Mouse (Mus musculus) hindlimb bud, embryonic 11.5 days (tissue): ENCODE measurements around the gene Ubac2.

Experiments used
- DNase-seq: peaks from one replicate; pipeline ENCODE4 v3.0.0-alpha.2; 2012; ENCODE audit warnings: low read depth, low spot score; ENCODE audit errors: extremely low spot score

The Ubac2 gene

DNA sequence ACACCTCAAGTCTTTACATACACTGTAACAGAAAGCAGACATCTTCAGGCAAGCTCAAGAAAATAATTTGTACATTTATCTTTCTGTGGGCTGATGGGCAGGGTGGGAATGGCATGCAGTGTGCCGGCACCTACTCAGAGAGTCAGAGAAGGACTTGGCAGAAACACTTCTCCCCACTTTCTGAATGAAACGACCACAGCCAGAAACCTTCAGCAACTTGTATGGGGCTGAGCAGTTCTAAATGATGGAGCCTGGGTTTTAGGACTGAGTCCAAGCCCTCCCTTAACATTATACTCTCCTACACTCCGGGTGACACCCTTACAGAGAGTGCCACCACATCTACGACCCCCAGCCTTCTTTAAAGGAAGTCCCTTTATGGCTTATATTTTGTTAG is 85.5 kb downstream of the Ubac2 start:
- DNase-seq, result no peak

DNA sequence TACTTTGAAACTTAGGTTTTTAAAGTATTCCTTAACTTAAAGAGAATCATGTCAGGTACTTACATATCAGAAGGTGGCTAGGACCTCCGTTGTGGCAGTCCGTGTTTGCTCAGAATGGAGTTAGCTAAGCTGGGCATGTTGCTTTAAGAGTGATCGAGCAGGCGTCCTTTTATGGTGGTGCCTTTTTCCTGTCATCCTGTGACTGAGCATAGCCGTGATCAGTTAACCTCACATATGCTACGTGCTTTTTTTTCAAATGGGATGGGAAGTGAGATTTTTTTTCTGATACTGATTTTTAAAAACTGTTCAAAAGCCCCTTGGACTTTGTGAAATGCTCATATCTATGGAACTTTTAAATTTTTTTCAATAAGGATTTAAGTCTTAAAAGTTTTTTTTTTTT is 86.6 kb downstream of the Ubac2 start, which contains the start of gene Gpr183:
Gene Gpr183, minus strand, starts transcription at position 206 of the 400 bp plus-strand sequence.
- no peak for DNase-seq

DNA sequence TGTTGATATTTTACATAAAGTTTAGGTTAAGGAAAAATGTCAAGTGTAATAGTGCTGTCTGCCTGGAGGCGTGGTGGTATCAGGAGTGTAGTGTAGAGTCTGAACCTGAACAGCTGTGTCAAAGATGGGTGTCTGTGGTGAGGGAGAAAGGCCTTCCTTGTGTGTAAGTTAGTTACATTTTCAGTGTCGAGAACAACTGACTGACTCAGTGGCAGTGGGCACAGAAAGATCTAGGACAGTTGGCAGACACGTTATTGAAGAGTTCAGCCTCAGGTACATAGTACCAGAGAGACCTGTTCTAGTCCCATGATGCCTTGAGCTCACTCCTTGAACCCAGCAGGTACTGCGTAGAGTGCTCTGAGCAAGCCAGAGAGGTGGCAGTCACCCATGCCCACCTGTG is 87.0 kb downstream of the Ubac2 start:
- DNase-seq, result no peak

DNA sequence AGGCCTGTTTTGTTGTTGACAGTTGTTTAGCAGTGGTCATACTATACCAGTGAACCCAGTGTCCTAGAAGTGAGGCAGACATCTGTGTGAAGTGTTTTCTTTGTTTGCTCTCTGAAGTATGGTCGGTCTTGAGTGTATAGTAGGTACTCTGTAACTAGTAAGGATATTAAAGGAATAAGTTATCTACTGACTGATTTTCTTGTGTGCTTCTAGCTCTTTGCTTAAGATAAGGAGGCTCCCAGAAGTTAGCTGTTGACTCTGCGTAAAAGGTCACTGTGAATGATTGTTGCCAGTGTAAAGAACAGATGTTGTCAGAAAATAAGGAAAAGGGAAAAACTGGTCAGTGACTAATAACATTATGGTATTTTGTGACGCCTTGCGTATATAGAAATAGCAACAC is 88.7 kb downstream of the Ubac2 start:
- no peak for DNase-seq

DNA sequence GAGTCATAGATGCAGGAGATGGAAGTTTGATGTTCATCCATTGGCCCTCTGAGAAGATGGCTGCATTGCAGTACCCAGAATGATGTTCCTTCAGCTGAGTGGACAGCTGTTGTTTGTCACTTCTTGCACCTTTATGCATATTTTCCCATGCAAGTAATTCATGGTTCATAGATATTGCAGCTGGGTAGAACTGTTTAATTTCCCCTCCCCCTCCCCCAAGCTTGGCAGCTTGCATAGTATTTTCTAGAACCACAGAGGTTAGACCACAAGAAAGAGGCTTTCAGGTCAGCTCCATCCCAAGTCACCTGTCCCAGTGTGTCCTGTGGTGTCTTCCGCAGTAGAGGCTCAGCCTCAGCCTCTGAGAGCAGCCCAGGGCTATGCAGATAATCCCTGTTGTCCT is 92.0 kb downstream of the Ubac2 start:
- DNase-seq, result no peak

DNA sequence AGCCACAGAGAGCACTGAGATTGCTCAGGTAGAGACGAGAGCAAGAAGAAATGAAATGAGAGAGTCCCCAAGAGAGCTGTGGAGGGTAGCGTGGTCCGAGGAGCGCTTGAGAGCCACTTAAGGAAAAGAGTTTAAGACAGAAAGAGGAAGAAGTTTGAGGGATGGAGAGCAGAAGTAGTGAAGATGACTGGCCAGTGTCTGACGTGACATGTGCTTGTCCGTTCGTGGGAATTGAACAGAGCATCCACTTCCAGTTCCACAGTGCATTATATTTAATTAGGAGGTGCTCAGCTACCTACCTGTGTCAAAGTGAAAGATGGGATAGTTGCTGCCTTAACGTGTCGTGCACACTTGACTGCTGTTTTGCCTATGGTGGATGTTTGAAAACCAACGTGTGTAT is 94.7 kb downstream of the Ubac2 start:
- DNase-seq, result no peak

DNA sequence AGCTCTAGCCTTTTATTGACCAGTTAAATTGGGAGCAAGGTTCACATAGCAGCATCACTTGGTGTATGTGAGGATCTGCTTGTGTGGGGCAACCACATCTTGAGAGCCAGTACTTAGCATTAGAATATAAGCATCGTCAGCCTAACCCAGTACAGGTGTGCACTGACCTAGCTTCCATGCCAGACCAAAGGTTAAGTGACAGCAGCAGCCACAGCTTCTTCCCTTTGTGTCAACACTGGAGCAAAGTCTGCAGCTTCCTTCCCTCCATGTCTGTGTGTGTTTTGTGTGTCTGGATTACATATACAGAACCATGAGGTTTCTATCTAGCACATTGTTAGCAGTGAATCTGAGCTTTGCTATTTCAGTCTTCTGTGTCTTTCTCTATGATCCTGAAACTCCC is 103.1 kb downstream of the Ubac2 start:
- DNase-seq, result no peak

DNA sequence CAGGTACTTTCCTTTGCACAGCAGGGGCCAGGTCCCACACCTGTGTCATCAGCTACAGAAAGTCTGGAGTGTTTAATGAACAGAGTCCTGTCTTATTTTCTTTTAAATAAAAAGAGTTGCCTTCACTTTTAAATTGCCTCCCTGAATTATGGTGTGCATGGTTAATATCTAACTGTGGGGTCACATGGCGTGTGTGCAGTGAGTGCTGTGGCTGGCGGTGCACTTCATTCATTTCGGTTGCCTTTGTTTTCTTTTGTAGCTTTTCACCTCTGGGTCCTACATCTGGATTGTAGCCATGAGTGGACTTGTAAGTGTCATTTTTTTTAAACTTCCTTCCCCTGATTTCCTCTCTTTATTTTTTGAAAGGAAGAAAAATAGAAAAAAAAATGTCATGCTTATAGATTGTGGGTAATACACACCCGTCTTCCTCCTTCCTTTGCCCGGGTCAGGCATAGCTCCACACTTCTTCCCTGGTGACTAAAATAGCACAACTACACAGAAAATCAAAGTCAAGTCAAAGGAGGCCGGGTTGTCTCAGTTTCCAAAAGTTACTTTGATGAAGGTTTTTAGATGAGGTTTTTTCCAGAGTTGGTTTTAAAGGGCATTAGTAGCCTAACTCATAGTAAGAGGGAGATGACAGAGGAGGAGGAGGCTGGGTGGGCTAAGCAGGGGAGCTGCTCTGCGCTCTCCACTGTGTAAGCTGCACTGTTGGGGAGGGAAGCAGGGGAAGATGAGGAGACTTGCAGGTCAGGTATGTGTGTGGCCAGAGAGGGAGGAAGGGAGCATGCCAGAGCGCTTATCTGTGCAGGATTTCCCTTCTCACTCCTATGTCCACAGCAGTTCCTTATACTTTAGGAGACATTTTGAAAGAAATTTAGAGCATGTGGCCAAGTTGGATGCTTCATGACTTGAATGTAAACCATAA is 104.9 kb downstream of the Ubac2 start:
- DNase-seq, result no peak

DNA sequence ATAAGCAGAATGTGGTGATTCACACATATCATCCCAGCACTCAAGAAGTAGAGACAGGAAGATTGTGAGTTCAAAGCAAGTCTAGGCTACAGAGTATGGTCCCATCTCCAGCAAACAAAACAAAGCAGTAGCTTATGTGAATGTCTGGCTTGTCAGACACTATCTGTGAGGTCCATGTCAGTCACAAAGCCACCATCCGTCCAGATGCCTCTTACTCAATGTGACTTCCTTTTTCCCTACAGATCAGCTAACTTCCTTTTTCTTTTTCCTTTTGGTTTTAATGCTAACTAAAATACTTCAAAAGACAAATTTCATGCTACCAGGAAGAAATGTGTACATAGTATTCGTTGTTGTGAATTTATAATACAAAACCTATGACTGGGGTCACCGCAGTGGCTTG is 107.1 kb downstream of the Ubac2 start:
- DNase-seq, result no peak

DNA sequence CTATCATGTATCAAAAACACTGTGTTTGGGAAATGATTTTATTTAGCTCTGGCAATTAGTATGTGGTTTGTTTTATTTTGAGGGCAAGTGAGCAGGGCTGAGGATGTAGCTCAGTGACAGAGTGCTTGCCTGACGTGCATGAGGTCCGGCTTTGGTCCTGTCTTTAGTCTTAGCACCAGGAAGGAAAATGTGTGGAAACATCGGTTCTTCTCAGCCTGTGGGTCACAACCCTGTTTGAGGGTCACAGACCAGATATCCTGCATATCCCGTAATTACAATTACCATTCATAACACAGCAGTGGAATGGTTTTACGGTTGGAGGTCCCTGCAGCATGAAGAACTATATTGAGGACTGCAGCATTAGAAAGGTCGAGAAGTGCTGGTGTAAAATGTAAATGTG is 107.6 kb downstream of the Ubac2 start:
- DNase-seq, result no peak

DNA sequence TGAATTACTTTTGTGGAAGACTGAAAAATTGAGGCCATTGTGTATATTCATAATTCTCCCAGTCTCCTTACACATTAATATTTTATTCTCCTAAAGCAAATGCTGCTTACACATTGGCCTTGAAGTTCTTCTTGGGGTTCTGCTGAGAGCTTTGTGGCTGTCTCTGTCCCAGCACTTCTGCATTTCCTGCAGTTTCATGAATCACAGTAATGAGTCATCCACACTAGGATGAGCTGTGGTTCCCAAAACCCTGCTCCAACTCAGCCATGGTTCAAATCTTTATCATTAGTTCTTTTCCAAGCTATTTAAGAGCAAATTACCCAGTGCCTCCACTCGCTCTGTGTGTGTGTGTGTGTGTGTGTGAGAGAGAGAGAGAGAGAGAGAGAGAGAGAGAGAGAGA is 108.9 kb downstream of the Ubac2 start:
- DNase-seq, result no peak

DNA sequence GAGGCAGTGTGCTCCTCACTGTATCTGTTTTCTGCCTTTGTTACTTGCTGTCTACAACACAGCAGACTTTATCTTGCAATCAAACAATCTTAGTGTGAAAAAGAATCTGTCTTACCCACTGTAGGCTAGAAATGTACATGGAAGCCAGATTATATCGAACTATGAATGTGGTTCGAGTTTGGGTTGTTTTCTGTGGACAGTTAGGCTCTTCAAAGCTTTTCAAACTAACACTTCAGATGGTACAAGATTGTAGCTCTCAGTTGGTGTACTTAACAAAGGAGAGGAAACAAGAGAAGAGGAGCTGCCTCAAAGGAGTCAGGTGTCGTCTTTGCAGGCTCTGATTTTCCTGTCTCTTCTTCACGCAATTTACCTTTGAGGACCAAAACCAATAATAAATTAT is 109.3 kb downstream of the Ubac2 start:
- no peak for DNase-seq

DNA sequence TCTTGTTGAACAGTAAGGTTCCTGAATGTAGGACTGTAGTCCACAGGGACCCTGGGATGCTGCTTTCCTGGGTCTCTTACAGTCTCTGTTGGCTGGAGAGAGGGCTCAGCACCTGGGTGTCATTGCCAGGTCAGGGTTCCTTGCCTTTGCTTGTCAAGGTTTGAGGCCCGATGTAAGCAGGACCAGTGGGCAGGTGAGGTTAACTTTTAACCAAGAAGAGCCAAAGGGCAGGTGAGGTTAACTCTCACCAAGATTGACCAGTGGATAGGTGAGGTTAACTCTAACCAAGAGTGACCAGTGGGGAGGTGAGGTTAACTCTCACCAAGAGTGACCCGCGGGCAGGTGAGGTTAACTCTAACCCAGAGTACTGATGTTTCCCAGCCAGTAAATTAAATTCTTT is 110.9 kb downstream of the Ubac2 start:
- DNase-seq, result no peak

DNA sequence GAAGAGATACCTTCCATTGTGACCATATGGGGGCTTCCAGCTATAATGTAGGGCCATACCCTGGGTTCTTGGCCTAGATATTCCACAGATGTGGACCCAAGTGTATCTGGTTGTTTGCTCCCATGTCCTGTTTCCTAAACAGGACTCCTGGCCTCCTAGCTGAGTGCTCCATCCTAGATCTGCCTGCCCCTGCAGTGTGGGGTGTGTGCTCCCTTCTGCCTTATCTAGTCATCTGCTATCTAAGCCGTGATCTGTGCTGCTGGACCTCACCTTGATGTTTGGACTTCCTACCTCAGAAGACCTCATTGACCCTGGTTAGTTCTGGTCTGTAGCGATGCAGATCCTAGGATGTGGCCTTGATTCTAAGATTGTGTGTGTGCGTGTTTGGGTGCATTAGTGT is 111.4 kb downstream of the Ubac2 start:
- no peak for DNase-seq

DNA sequence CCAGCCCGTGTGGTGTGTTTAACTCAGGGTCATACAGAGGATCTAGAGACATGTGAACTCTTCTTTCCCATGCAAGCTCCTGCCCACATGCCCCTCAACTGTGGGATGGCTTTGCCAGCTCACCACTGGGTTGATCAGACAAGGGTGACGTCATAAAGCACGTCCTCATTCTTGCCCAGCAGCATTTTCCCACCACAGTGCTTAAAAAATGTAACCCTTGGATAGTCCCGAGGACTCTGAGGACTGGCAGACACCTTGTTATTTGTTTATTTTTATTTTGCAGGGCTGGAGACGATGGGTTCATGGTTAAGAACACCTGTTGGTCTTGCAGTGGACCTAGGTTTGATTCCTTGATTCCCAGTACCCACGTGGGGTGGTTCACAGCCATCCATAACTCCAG is 112.5 kb downstream of the Ubac2 start:
- no peak for DNase-seq

DNA sequence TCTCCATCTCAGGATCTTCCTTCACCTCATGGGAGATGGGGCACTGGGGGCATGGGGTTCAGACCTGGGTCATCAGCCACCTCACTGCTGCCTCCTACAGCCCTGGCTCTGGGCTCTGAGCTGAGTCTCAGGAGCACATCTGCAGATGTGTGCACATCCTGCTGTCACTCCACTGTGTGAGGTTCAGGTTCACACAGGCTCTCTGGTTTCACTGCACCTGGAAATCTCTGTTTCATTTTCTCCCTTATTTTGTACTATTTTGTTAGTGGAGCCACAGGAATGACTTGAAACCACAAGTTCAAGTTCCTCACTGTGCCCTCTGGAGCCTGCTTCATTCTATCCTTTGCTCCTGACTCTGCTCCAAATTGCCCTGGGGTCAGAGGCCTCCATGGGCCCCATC is 113.5 kb downstream of the Ubac2 start:
- no peak for DNase-seq

DNA sequence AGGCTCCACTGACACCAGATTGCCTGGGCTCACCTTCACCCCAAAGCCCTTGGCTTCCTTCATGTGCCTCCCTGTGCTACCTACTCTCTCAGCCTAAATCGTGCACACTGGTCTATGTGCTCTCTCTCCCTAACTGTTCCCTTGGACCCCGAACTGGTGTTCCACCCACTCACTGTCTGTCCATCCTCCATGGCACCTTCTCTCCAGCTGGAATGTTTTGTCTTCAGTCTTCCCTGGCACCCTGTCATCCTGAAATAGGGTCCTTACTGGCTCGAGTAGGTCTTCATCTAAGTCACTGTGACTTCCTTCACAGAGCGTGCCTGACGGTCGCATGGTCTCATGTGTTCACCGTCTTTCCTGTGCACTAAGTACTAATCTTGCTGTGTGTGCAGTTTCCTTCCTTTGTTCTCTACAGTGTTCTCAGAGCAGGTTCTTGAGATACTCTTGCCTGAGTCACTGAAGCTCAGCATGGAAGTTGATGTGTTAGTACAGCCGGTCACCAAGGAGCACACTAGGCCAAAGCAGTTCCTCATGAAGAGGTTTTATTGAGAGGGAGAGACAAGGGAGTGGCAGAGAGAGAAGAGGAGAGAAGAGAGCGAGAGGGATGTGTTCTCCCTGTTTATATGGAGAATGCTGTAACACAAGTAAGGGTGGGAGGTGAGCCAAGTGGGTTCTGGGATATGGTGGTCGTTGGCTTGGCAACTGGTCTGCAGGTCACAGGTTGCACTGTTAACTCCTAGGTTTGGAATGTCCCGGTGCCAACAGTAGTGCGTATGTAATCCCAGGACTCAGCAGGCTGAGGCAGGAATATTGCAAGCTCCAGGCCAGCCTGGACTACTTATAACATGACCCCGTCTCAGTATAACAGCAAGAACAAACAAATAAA is 114.2 kb downstream of the Ubac2 start:
- no peak for DNase-seq

DNA sequence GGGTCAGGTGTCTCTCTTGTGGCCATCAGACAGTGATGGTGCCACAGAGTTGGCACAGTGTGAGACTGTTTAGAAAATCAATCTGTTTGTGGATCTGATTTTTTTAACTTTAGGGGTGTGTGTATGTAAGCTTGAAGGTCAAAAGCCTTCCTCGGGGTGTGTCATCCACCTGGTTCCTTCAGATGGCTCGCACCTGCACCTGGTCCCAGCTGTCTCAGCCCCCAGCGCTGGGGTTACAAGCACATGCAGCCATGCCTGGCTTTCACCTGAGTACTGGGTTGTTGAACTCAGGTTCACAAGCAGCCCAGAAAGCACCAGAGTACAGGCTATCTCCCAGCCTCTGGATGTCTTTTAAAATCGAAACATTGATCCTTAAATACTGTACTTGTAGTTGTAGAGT is 115.2 kb downstream of the Ubac2 start:
- no peak for DNase-seq

DNA sequence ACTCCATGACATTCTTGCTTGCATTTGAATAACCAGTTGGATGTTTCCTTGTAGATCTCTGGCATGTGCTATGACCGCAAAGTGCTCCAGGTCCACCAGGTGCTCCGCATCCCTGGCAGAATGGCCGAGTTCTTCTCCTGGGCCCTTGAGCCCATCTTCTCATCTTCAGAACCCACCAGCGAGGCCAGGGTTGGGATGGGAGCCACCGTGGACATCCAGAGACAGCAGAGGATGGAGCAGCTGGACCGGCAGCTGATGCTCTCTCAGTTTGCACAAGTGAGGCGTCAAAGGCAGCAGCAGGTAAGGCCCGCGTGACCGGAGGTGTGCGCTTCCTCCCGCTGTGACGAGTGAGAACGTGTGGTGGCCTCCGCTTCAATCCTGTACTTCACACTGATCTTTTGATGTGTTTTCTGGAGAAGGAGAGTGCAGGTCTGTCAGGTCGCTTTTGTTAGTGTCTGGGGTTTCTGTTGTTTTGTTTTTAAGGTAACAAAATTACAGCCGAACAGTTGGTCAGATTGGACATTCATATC is 115.8 kb downstream of the Ubac2 start:
- DNase-seq, result no peak

DNA sequence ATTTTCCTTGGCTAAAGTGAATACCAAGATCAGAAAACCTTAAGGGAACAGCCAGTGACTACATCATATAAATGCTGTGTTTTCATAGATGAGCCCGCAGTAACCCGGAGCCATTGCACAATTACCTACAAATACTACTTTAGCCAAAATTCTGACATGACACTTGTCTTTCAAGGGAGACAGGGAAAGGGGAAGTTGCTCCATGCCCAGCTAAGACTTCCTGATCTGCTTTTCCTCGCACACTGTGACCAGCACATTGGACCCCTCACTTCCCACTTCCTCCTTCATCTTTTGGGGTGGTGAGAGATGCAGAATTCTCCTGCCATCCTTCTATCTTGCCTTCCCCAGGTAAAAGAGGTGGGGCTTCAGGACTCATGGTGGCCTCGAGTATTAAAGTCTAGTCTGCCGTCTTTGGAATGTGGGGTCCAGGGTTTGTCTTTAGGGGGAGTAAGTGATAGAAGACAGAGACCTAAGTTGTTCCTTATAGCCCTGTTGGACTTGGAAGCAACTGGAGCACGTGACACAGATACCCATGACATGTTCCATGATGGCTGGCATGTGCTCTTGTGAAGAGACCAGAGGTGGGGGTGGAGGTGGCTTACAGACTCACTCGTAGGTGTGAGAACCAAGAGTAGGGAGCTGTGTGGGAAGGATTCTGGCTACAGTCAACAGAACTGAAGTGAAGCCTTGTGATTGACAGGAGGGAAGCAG is 116.6 kb downstream of the Ubac2 start:
- DNase-seq, result no peak

DNA sequence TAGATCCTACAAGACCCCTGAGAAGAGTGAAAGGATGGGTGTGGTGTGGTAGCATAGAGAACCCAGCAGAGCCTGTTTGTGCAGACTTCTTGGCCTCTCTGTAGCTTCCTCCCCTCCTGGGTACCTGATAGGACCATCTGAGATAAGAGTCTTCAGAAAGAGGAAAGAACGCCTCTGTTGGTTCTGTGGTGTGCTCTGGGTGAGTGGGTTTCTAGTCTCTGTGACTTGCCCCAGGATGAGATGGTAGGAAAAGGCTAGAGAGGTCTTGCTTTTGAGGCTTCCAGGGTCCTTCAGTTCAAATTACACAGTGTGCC is 117.1 kb downstream of the Ubac2 start:
- no peak for DNase-seq
